Comparison of ENCODE assay signal across 17 mouse cellular contexts in the genomic region with DNA sequence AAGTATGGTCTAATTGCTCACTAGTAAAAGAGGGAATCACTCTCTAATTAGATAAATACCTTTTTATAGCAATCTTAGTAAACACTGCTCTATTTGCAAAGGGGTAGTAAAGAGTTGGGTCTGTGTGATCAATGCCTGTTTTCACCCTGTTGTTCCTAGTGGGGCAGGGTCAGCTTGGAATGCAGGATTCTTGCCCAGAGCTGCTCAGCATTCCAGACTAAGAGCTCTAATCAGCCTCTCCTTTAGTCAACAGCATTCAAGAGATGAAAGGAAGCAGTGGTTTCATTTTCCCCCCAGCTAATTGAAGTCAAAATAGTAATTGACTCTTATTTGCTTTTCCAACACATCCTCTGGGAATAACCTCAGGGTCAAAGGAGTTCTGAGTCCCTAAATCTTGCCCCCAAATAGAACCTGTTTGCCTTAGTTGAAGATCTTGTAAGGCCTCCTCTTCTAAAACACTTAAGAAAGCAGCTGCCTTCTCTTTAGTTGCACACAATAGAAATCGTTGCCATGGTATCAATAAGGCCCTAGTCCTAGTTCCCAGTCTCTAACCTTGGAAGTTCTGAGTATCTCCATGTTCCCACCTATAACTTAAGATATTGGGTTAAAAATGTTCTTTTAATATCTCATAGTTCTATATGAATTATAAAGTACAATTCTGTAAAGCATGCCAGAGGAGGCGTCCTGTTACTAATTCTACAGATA.
A peak's percentile ranks its signal among the peaks of the same experiment; 100 is the strongest.
DNase-seq lines count a peak whose midpoint lies in the region; ATAC-seq and TF ChIP-seq lines count a peak whose summit lies in the region.
"Had no signal": no experiment of that assay in that cellular context is flagged by ENCODE, and none has a peak within 500 bp of the region (broad histone marks: within the 10 kb centered on the region; RNA-seq: fewer than 3 reads in every experiment).

No protein-coding gene starts in this region.

- TF ChIP-seq POLR2A in kidney, adult 2 months (IDR thresholded peaks at IDR 0.05; ENCODE audit: low read depth, low read length) = no peak

- no peaks in the 10 kb centered on the region for H3K4me1 ChIP-seq in forebrain, embryonic 14.5 days (ENCODE audit: control insufficient read depth, insufficient read depth, low read length)
- H3K4me1 ChIP-seq in forebrain, embryonic 12.5 days = no peaks in the 10 kb centered on the region
- no peaks in the 10 kb centered on the region for H3K4me1 ChIP-seq in kidney, adult 2 months (ENCODE audit: control insufficient read depth, insufficient read depth, low read length)
- H3K4me1 ChIP-seq: hindbrain, embryonic 13.5 days; intestine, embryonic 15.5 days; lung, embryonic 15.5 days; midbrain, embryonic 10.5 days; neural tube, embryonic 13.5 days had no signal

- H3K9ac ChIP-seq in forebrain, embryonic 14.5 days (ENCODE audit: low read length) = no peak overlapping the region
- H3K9ac ChIP-seq in forebrain, embryonic 12.5 days = no peak overlapping the region
- H3K9ac ChIP-seq: hindbrain, embryonic 13.5 days; intestine, embryonic 15.5 days; lung, embryonic 15.5 days; neural tube, embryonic 13.5 days had no signal

- no peak for TF ChIP-seq CTCF in kidney, adult 2 months (conservative IDR thresholded peaks at IDR 0.05; ENCODE audit: insufficient read depth, insufficient read length, low read depth, low read length)

- H3K36me3 ChIP-seq in forebrain, embryonic 14.5 days (ENCODE audit: control insufficient read depth, insufficient read depth, low read length) = no peaks in the 10 kb centered on the region
- no peaks in the 10 kb centered on the region for H3K36me3 ChIP-seq in forebrain, embryonic 12.5 days (replicated peaks)
- no peaks in the 10 kb centered on the region for H3K36me3 ChIP-seq in kidney, adult 2 months (ENCODE audit: control insufficient read depth, insufficient read depth, low read length)
- H3K36me3 ChIP-seq: hindbrain, embryonic 13.5 days; intestine, embryonic 15.5 days; lung, embryonic 15.5 days; midbrain, embryonic 10.5 days; neural tube, embryonic 13.5 days had no signal

- no peak overlapping the region for H3K4me3 ChIP-seq in forebrain, embryonic 14.5 days (ENCODE audit: low read depth, low read length)
- no peak overlapping the region for H3K4me3 ChIP-seq in forebrain, embryonic 12.5 days (replicated peaks)
- no peak overlapping the region for H3K4me3 ChIP-seq in kidney, adult 2 months (ENCODE audit: insufficient read depth, low read depth, low read length)
- H3K4me3 ChIP-seq: hindbrain, embryonic 13.5 days; intestine, embryonic 15.5 days; lung, embryonic 15.5 days; midbrain, embryonic 10.5 days; neural tube, embryonic 13.5 days had no signal

- ATAC-seq in forebrain, embryonic 14.5 days = peak; percentile 34; the same call in 1 of the 2 replicates
- ATAC-seq in forebrain, embryonic 12.5 days (ENCODE audit: low FRiP score) = no peak; the same call in 1 of the 2 replicates
- ATAC-seq: intestine, embryonic 15.5 days had no signal

- H3K27ac ChIP-seq in forebrain, embryonic 14.5 days (ENCODE audit: low read depth, low read length) = no peak overlapping the region
- no peak overlapping the region for H3K27ac ChIP-seq in forebrain, embryonic 12.5 days
- H3K27ac ChIP-seq in kidney, adult 2 months (ENCODE audit: insufficient read depth, low read depth, low read length) = no peak overlapping the region
- H3K27ac ChIP-seq: hindbrain, embryonic 13.5 days; intestine, embryonic 15.5 days; lung, embryonic 15.5 days; midbrain, embryonic 10.5 days; neural tube, embryonic 13.5 days had no signal

- no peak overlapping the region for H3K4me2 ChIP-seq in forebrain, embryonic 14.5 days (ENCODE audit: low read length)
- H3K4me2 ChIP-seq in forebrain, embryonic 12.5 days = no peak overlapping the region
- H3K4me2 ChIP-seq: hindbrain, embryonic 13.5 days; intestine, embryonic 15.5 days; lung, embryonic 15.5 days; neural tube, embryonic 13.5 days had no signal

- WGBS in forebrain, embryonic 14.5 days = 58% methylated on average over 2 of the region's 2 CpGs
- 45% methylated on average over 2 of the region's 2 CpGs for WGBS in forebrain, embryonic 12.5 days
- WGBS in kidney, adult 2 months = 50% methylated on average over 2 of the region's 2 CpGs

- peak; percentile 4 for DNase-seq in forebrain, embryonic 14.5 days (ENCODE audit: low spot score)
- peak; percentile 40 for DNase-seq in embryo, embryonic 10.5 days (ENCODE audit: low spot score)
- peak; percentile 8 to 12 for DNase-seq in lung, adult 18-20 months
- peak; percentile 20 for DNase-seq in lung, postnatal 36 days
- no peak for DNase-seq in T-cell, adult 2 months (ENCODE audit: low spot score)
- DNase-seq in kidney, adult 2 months = no peak
- no peak for DNase-seq in right cerebral cortex, adult 18-20 months
- DNase-seq: adrenal gland, adult 8-10 months; cerebellum, adult 18-20 months; cerebellum, postnatal 36 days; heart, postnatal 14 days had no signal

- H3K27me3 ChIP-seq in forebrain, embryonic 14.5 days (replicated peaks; ENCODE audit: control insufficient read depth, insufficient read depth, low read length) = no peaks in the 10 kb centered on the region
- peaks cover 6% of the 10 kb centered on the region for H3K27me3 ChIP-seq in forebrain, embryonic 12.5 days
- H3K27me3 ChIP-seq in kidney, adult 2 months (replicated peaks; ENCODE audit: control insufficient read depth, insufficient read depth, low read length) = no peaks in the 10 kb centered on the region
- H3K27me3 ChIP-seq: hindbrain, embryonic 13.5 days; intestine, embryonic 15.5 days; lung, embryonic 15.5 days; neural tube, embryonic 13.5 days had no signal

- H3K9me3 ChIP-seq in forebrain, embryonic 14.5 days (replicated peaks; ENCODE audit: control insufficient read depth, low read length) = no peaks in the 10 kb centered on the region
- H3K9me3 ChIP-seq in forebrain, embryonic 12.5 days = no peaks in the 10 kb centered on the region
- H3K9me3 ChIP-seq: hindbrain, embryonic 13.5 days; intestine, embryonic 15.5 days; lung, embryonic 15.5 days; midbrain, embryonic 10.5 days; neural tube, embryonic 13.5 days had no signal

Comparison
In these comparisons a context has a peak if more than half of its experiments do, and no peak if none do; other contexts are left out.
1. DNase-seq: peak in forebrain, embryonic 14.5 days (single experiment), embryo, embryonic 10.5 days (single experiment), lung, adult 18-20 months (2 of 2) and lung, postnatal 36 days (single experiment); none in T-cell, adult 2 months (single experiment), kidney, adult 2 months (single experiment) and right cerebral cortex, adult 18-20 months (single experiment).